Mouse (Mus musculus): ENCODE results near the gene Ivd. TPM values are rescaled to one million over a fixed set of nuclear protein-coding genes. Genes with fewer than 3 reads are reported as not detected.

Ivd gene
- polyA plus RNA-seq, 1 experiment from 2014 or later = 58.0 TPM

GRCm38 (mm10) chr2:118907781-118908180 lies 46.0 kb downstream of the Ivd start:
- peaks cover 9% of the 10 kb centered on the region for H3K4me1 ChIP-seq (replicated peaks; ENCODE audit: control insufficient read depth, insufficient read depth, low read length)
- ATAC-seq (replicated peaks; ENCODE audit: low FRiP score) = no peak
- WGBS = 90% methylated on average over 3 of the region's 3 CpGs

GRCm38 (mm10) chr2:118909151-118909550 lies 47.4 kb downstream of the Ivd start:
- Histone ChIP-seq H3K27me3 (ENCODE audit: control insufficient read depth, insufficient read depth, low read length) (no peaks in the 10 kb centered on the region), H3K9ac (ENCODE audit: low read length) (no peak overlapping the region), H3K4me3 (ENCODE audit: low read depth, low read length) (no peak overlapping the region), H3K9me3 (ENCODE audit: control insufficient read depth, low read length) (no peaks in the 10 kb centered on the region), H3K4me2 (ENCODE audit: low read depth, low read length, severe bottlenecking) (no peak overlapping the region), H3K27ac (ENCODE audit: low read depth, low read length) (no peak overlapping the region), H3K36me3 (ENCODE audit: control insufficient read depth, insufficient read depth, low read length) (no peaks in the 10 kb centered on the region), H3K4me1 (replicated peaks; ENCODE audit: control insufficient read depth, insufficient read depth, low read length) (peaks cover 14% of the 10 kb centered on the region; the same call in 1 of the 2 replicates)
- WGBS = 33% methylated on average over 1 of the region's 1 CpGs
- DNase-seq (ENCODE audit: low spot score) (no peak), ATAC-seq (replicated peaks; ENCODE audit: low FRiP score) (no peak)

More at GRCm38 (mm10) chr2:118907781-118908180, 46.0 kb downstream of the Ivd start:
- H3K9ac ChIP-seq (ENCODE audit: low read length) = no peak overlapping the region
- no peak for DNase-seq (ENCODE audit: low spot score)
- H3K27ac ChIP-seq (ENCODE audit: low read depth, low read length) = no peak overlapping the region
- H3K27me3 ChIP-seq (ENCODE audit: control insufficient read depth, insufficient read depth, low read length) = no peaks in the 10 kb centered on the region
- H3K9me3 ChIP-seq (ENCODE audit: control insufficient read depth, low read length) = no peaks in the 10 kb centered on the region
- no peak overlapping the region for H3K4me3 ChIP-seq (ENCODE audit: low read depth, low read length)
- no peaks in the 10 kb centered on the region for H3K36me3 ChIP-seq (ENCODE audit: control insufficient read depth, insufficient read depth, low read length)
- H3K4me2 ChIP-seq (ENCODE audit: low read depth, low read length, severe bottlenecking) = no peak overlapping the region

GRCm38 (mm10) chr2:118910605-118911278 lies 49.0 kb downstream of the Ivd start:
- WGBS = 80% methylated on average over 7 of the region's 7 CpGs
- ATAC-seq (replicated peaks; ENCODE audit: low FRiP score) (no peak), DNase-seq (ENCODE audit: low spot score) (no peak)
- no peaks in the 10 kb centered on the region for H3K36me3 ChIP-seq (ENCODE audit: control insufficient read depth, insufficient read depth, low read length)
- H3K4me2 ChIP-seq (ENCODE audit: low read depth, low read length, severe bottlenecking) = no peak overlapping the region
- H3K27me3 ChIP-seq (ENCODE audit: control insufficient read depth, insufficient read depth, low read length) = no peaks in the 10 kb centered on the region
- no peak overlapping the region for H3K9ac ChIP-seq (ENCODE audit: low read length)
- no peaks in the 10 kb centered on the region for H3K9me3 ChIP-seq (ENCODE audit: control insufficient read depth, low read length)
- H3K27ac ChIP-seq (ENCODE audit: low read depth, low read length) = no peak overlapping the region
- no peak overlapping the region for H3K4me3 ChIP-seq (ENCODE audit: low read depth, low read length)
- H3K4me1 ChIP-seq (replicated peaks; ENCODE audit: control insufficient read depth, insufficient read depth, low read length) = peaks cover 18% of the 10 kb centered on the region; the same call in 1 of the 2 replicates

- Histone ChIP-seq H3K4me2 (ENCODE audit: low read depth, low read length, severe bottlenecking) (no peak overlapping the region), H3K9ac (ENCODE audit: low read length) (no peak overlapping the region), H3K4me3 (ENCODE audit: low read depth, low read length) (no peak overlapping the region), H3K36me3 (ENCODE audit: control insufficient read depth, insufficient read depth, low read length) (no peaks in the 10 kb centered on the region), H3K9me3 (ENCODE audit: control insufficient read depth, low read length) (no peaks in the 10 kb centered on the region), H3K4me1 (replicated peaks; ENCODE audit: control insufficient read depth, insufficient read depth, low read length) (peaks cover 18% of the 10 kb centered on the region; the same call in 1 of the 2 replicates), H3K27ac (ENCODE audit: low read depth, low read length) (no peak overlapping the region), H3K27me3 (ENCODE audit: control insufficient read depth, insufficient read depth, low read length) (no peaks in the 10 kb centered on the region)
- WGBS = 76% methylated on average over 8 of the region's 8 CpGs
- DNase-seq (ENCODE audit: low spot score) (no peak), ATAC-seq (replicated peaks; ENCODE audit: low FRiP score) (no peak)
Measured at GRCm38 (mm10) chr2:118912706-118913105, 51.0 kb downstream of the Ivd start.

GRCm38 (mm10) chr2:118913551-118914276 lies 52.0 kb downstream of the Ivd start:
- H3K27ac ChIP-seq (ENCODE audit: low read depth, low read length) = no peak overlapping the region
- H3K4me1 ChIP-seq (replicated peaks; ENCODE audit: control insufficient read depth, insufficient read depth, low read length) = peaks cover 18% of the 10 kb centered on the region; the same call in 1 of the 2 replicates
- H3K36me3 ChIP-seq (ENCODE audit: control insufficient read depth, insufficient read depth, low read length) = no peaks in the 10 kb centered on the region
- H3K9me3 ChIP-seq (ENCODE audit: control insufficient read depth, low read length) = no peaks in the 10 kb centered on the region
- H3K4me2 ChIP-seq (ENCODE audit: low read depth, low read length, severe bottlenecking) = no peak overlapping the region
- ATAC-seq (replicated peaks; ENCODE audit: low FRiP score) (no peak), DNase-seq (ENCODE audit: low spot score) (no peak)
- 68% methylated on average over 11 of the region's 11 CpGs for WGBS
- no peak overlapping the region for H3K4me3 ChIP-seq (ENCODE audit: low read depth, low read length)
- H3K27me3 ChIP-seq (ENCODE audit: control insufficient read depth, insufficient read depth, low read length) = no peaks in the 10 kb centered on the region
- H3K9ac ChIP-seq (ENCODE audit: low read length) = no peak overlapping the region

GRCm38 (mm10) chr2:118914685-118915084 lies 52.9 kb downstream of the Ivd start:
- no peaks in the 10 kb centered on the region for H3K36me3 ChIP-seq (ENCODE audit: control insufficient read depth, insufficient read depth, low read length)
- H3K4me2 ChIP-seq (ENCODE audit: low read depth, low read length, severe bottlenecking) = no peak overlapping the region
- H3K27ac ChIP-seq (ENCODE audit: low read depth, low read length) = no peak overlapping the region
- 31% methylated on average over 8 of the region's 8 CpGs for WGBS
- no peaks in the 10 kb centered on the region for H3K27me3 ChIP-seq (ENCODE audit: control insufficient read depth, insufficient read depth, low read length)
- no peak overlapping the region; the same call in 1 of the 2 replicates for H3K9ac ChIP-seq (ENCODE audit: low read length)
- H3K4me3 ChIP-seq (ENCODE audit: low read depth, low read length) = no peak overlapping the region
- H3K4me1 ChIP-seq (replicated peaks; ENCODE audit: control insufficient read depth, insufficient read depth, low read length) = peaks cover 15% of the 10 kb centered on the region; the same call in 1 of the 2 replicates
- DNase-seq (ENCODE audit: low spot score) (no peak), ATAC-seq (replicated peaks; ENCODE audit: low FRiP score) (no peak)
- H3K9me3 ChIP-seq (ENCODE audit: control insufficient read depth, low read length) = no peaks in the 10 kb centered on the region

GRCm38 (mm10) chr2:118916436-118916835 lies 54.7 kb downstream of the Ivd start:
- H3K4me2 ChIP-seq (ENCODE audit: low read depth, low read length, severe bottlenecking) = no peak overlapping the region
- no peaks in the 10 kb centered on the region for H3K36me3 ChIP-seq (ENCODE audit: control insufficient read depth, insufficient read depth, low read length)
- H3K9me3 ChIP-seq (ENCODE audit: control insufficient read depth, low read length) = no peaks in the 10 kb centered on the region
- no peak overlapping the region for H3K9ac ChIP-seq (ENCODE audit: low read length)
- DNase-seq (ENCODE audit: low spot score) = no peak
- H3K27me3 ChIP-seq (ENCODE audit: control insufficient read depth, insufficient read depth, low read length) = no peaks in the 10 kb centered on the region
- no peak overlapping the region for H3K4me3 ChIP-seq (ENCODE audit: low read depth, low read length)
- WGBS = 94% methylated on average over 17 of the region's 17 CpGs
- no peak for ATAC-seq (replicated peaks; ENCODE audit: low FRiP score)
- H3K4me1 ChIP-seq (replicated peaks; ENCODE audit: control insufficient read depth, insufficient read depth, low read length) = peaks cover 13% of the 10 kb centered on the region; the same call in 1 of the 2 replicates
- no peak overlapping the region for H3K27ac ChIP-seq (ENCODE audit: low read depth, low read length)

GRCm38 (mm10) chr2:118918543-118918942 lies 56.8 kb downstream of the Ivd start:
- H3K27ac ChIP-seq (ENCODE audit: low read depth, low read length) = no peak overlapping the region
- no peaks in the 10 kb centered on the region for H3K9me3 ChIP-seq (ENCODE audit: control insufficient read depth, low read length)
- no peak overlapping the region for H3K4me3 ChIP-seq (ENCODE audit: low read depth, low read length)
- H3K36me3 ChIP-seq (ENCODE audit: control insufficient read depth, insufficient read depth, low read length) = no peaks in the 10 kb centered on the region; the same call in 1 of the 2 replicates
- WGBS = 76% methylated on average over 1 of the region's 1 CpGs
- no peak for DNase-seq (ENCODE audit: low spot score)
- ATAC-seq (replicated peaks; ENCODE audit: low FRiP score) = no peak
- peaks cover 9% of the 10 kb centered on the region; the same call in 1 of the 2 replicates for H3K4me1 ChIP-seq (replicated peaks; ENCODE audit: control insufficient read depth, insufficient read depth, low read length)
- H3K4me2 ChIP-seq (ENCODE audit: low read depth, low read length, severe bottlenecking) = no peak overlapping the region
- H3K27me3 ChIP-seq (ENCODE audit: control insufficient read depth, insufficient read depth, low read length) = no peaks in the 10 kb centered on the region
- no peak overlapping the region for H3K9ac ChIP-seq (ENCODE audit: low read length)
